Mouse (Mus musculus) embryonic fibroblast, embryonic 13.5 days (primary cell): ENCODE measurements around the gene Crlf1. TPM values are rescaled to one million over a fixed set of nuclear protein-coding genes. Genes with fewer than 3 reads are reported as not detected.

Experiments used
- H3K27ac ChIP-seq: 2 replicates; pipeline ENCODE4 v1.5.1; 2012; ENCODE audit warnings: low read length, control low read depth, inconsistent platforms; ENCODE audit not compliant: insufficient read depth
- H3K4me1 ChIP-seq: 2 replicates; pipeline ENCODE4 v1.6.1; 2011; ENCODE audit warnings: low read length; ENCODE audit not compliant: control insufficient read depth, insufficient read depth
- H3K4me3 ChIP-seq: 2 replicates; pipeline ENCODE4 v1.5.1; 2011; ENCODE audit warnings: mild to moderate bottlenecking, control low read depth, low read length; ENCODE audit not compliant: insufficient read depth
- CTCF ChIP-seq: IDR thresholded peaks from 2 replicates; pipeline ENCODE4 v1.5.1; 2011; ENCODE audit warnings: mild to moderate bottlenecking, control low read depth, low read length, moderate library complexity, borderline replicate concordance; ENCODE audit not compliant: insufficient read depth
- POLR2A ChIP-seq: IDR thresholded peaks from 2 replicates; pipeline ENCODE4 v1.6.1; 2011; ENCODE audit warnings: low read depth, mild to moderate bottlenecking, control low read depth, low read length, moderate library complexity
- polyA plus RNA-seq: library from polyadenylated mRNA; stranded (reverse); fragments of >200 nt; gene quantifications from 2 replicates; pipeline ENCODE4 v1.2.4, GENCODE M21; 2011; ENCODE audit warnings: low read depth; ENCODE audit not compliant: missing spikeins, insufficient read length

Crlf1 gene
- polyA plus RNA-seq, 1 experiment, result 215 TPM

GRCm38 (mm10) chr8:70495001-70495770 is 2.2 kb downstream of the Crlf1 start:
- H3K4me3 ChIP-seq, result peak overlapping the region; percentile 41
- no peaks in the 10 kb centered on the region for H3K4me1 ChIP-seq
- peak overlapping the region; percentile 75 for H3K27ac ChIP-seq
- 0 out of 2 replicates have a peak, but pooled peaks have one; percentile 6 for TF ChIP-seq POLR2A
- no peak for TF ChIP-seq CTCF

- TF ChIP-seq POLR2A (0 out of 2 replicates have a peak, but pooled peaks have one; percentile 26), CTCF (no peak)
- Histone ChIP-seq H3K4me1 (no peaks in the 10 kb centered on the region), H3K4me3 (no peak overlapping the region), H3K27ac (0 out of 2 replicates have a peak overlapping the region, but pooled peaks have one; percentile 35)
Observed at GRCm38 (mm10) chr8:70495771-70496062, 2.8 kb downstream of the Crlf1 start.

GRCm38 (mm10) chr8:70500386-70501301 is 7.7 kb downstream of the Crlf1 start:
- TF ChIP-seq CTCF, result no peak
- TF ChIP-seq POLR2A, result no peak
- H3K4me3 ChIP-seq, result no peak overlapping the region

GRCm38 (mm10) chr8:70501820-70502529 is 9.0 kb downstream of the Crlf1 start:
- Histone ChIP-seq H3K27ac (no peak overlapping the region), H3K4me1 (peaks cover 8% of the 10 kb centered on the region; the same call in 1 of the 2 replicates), H3K4me3 (no peak overlapping the region)
- TF ChIP-seq POLR2A, result no peak

More at GRCm38 (mm10) chr8:70500386-70501301, 7.7 kb downstream of the Crlf1 start:
- H3K27ac ChIP-seq, result no peak overlapping the region
- H3K4me1 ChIP-seq, result peaks cover 8% of the 10 kb centered on the region; the same call in 1 of the 2 replicates

- no peak for TF ChIP-seq CTCF
- no peak for TF ChIP-seq POLR2A
- no peak overlapping the region for H3K27ac ChIP-seq
- H3K4me1 ChIP-seq, result peaks cover 8% of the 10 kb centered on the region; the same call in 1 of the 2 replicates
Observed at GRCm38 (mm10) chr8:70502540-70502939, 9.6 kb downstream of the Crlf1 start.

GRCm38 (mm10) chr8:70503062-70503750 is 10.2 kb downstream of the Crlf1 start:
- Histone ChIP-seq H3K27ac (peak overlapping the region; percentile 41; the same call in 1 of the 2 replicates), H3K4me1 (peaks cover 8% of the 10 kb centered on the region; the same call in 1 of the 2 replicates), H3K4me3 (no peak overlapping the region)
- peak; percentile 57 for TF ChIP-seq CTCF
- TF ChIP-seq POLR2A, result no peak

More at GRCm38 (mm10) chr8:70502540-70502939, 9.6 kb downstream of the Crlf1 start:
- H3K4me3 ChIP-seq, result no peak overlapping the region

GRCm38 (mm10) chr8:70504291-70504716 is 11.3 kb downstream of the Crlf1 start:
- TF ChIP-seq CTCF, result no peak
- TF ChIP-seq POLR2A, result no peak
- Histone ChIP-seq H3K27ac (peak overlapping the region; percentile 45), H3K4me3 (no peak overlapping the region), H3K4me1 (peaks cover 8% of the 10 kb centered on the region; the same call in 1 of the 2 replicates)

GRCm38 (mm10) chr8:70504851-70505250 is 11.9 kb downstream of the Crlf1 start:
- TF ChIP-seq POLR2A (no peak), CTCF (peak; percentile 57; the same call in 1 of the 2 replicates)
- Histone ChIP-seq H3K4me1 (peaks cover 8% of the 10 kb centered on the region; the same call in 1 of the 2 replicates), H3K4me3 (no peak overlapping the region), H3K27ac (peak overlapping the region; percentile 45)
